Mouse (Mus musculus) liver, adult 2 months (tissue): ENCODE measurements around the gene Sgk1.

Experiments
- CTCF ChIP-seq: fragments of 200-500 bp; IDR thresholded peaks from 2 replicates; pipeline ENCODE4 v1.5.1; 2011; ENCODE audit warnings: low read depth, low read length, control low read depth
- POLR2A ChIP-seq: fragments of 200-500 bp; IDR thresholded peaks from 2 replicates; pipeline ENCODE4 v1.6.1; 2011; ENCODE audit warnings: low read length, control low read depth; ENCODE audit not compliant: insufficient read depth; ENCODE audit errors: extremely low read depth

- TF ChIP-seq CTCF (no peak), POLR2A (no peak)
Measured at GRCm38 (mm10) chr10:21884534-21884933, 2.5 kb downstream of the Sgk1 start.
